Mouse (Mus musculus): ENCODE results near the gene Fam155a. TPM values are rescaled to one million over a fixed set of nuclear protein-coding genes. Genes with fewer than 3 reads are reported as not detected.
"Not testable (repeated sequence)": the region's sequence is repeated elsewhere in the genome, so short reads cannot be mapped to it uniquely, and the experiment has no call there.

Gene Fam155a
- polyA plus RNA-seq, 1 experiment from 2014 or later: 1.0 TPM

- 56% methylated on average over 2 of the region's 2 CpGs for WGBS
- no peak overlapping the region for H3K9ac ChIP-seq
- H3K9me3 ChIP-seq: no peaks in the 10 kb centered on the region
- no peaks in the 10 kb centered on the region for H3K27me3 ChIP-seq
- no peak overlapping the region for H3K27ac ChIP-seq
- H3K4me3 ChIP-seq: no peak overlapping the region
- no peaks in the 10 kb centered on the region for H3K36me3 ChIP-seq
- H3K4me2 ChIP-seq: no peak overlapping the region
- no peak for ATAC-seq (ENCODE audit: insufficient number of reproducible peaks, insufficient read depth, low FRiP score, low TSS enrichment, low read depth)
- no peaks in the 10 kb centered on the region for H3K4me1 ChIP-seq
Observed at GRCm38 (mm10) chr8:9393246-9393645, 377.7 kb downstream of the Fam155a start.

- H3K4me2 ChIP-seq, H3K4me1 ChIP-seq, H3K4me3 ChIP-seq, H3K27me3 ChIP-seq, H3K27ac ChIP-seq, H3K9ac ChIP-seq, H3K9me3 ChIP-seq, H3K36me3 ChIP-seq: not testable (repeated sequence)
- WGBS: 93% methylated on average over 2 of the region's 2 CpGs
- ATAC-seq (ENCODE audit: insufficient number of reproducible peaks, insufficient read depth, low FRiP score, low TSS enrichment, low read depth): peak; percentile 52
Observed at GRCm38 (mm10) chr8:9390229-9390628, 380.7 kb downstream of the Fam155a start.

GRCm38 (mm10) chr8:9369201-9369600 is 401.8 kb downstream of the Fam155a start:
- H3K36me3 ChIP-seq: no peaks in the 10 kb centered on the region
- H3K9me3 ChIP-seq: no peaks in the 10 kb centered on the region
- H3K9ac ChIP-seq: no peak overlapping the region
- no peak overlapping the region for H3K4me3 ChIP-seq
- ATAC-seq (ENCODE audit: insufficient number of reproducible peaks, insufficient read depth, low FRiP score, low TSS enrichment, low read depth): no peak
- H3K4me2 ChIP-seq: no peak overlapping the region
- H3K27ac ChIP-seq: no peak overlapping the region
- H3K4me1 ChIP-seq: no peaks in the 10 kb centered on the region
- H3K27me3 ChIP-seq: no peaks in the 10 kb centered on the region
- 85% methylated on average over 8 of the region's 8 CpGs for WGBS

- no peak overlapping the region for H3K27ac ChIP-seq
- ATAC-seq (ENCODE audit: insufficient number of reproducible peaks, insufficient read depth, low FRiP score, low TSS enrichment, low read depth): 0 out of 2 replicates have a peak, but pooled peaks have one; percentile 6
- H3K9ac ChIP-seq: no peak overlapping the region
- H3K4me1 ChIP-seq: no peaks in the 10 kb centered on the region
- no peaks in the 10 kb centered on the region for H3K27me3 ChIP-seq
- 61% methylated on average over 6 of the region's 6 CpGs for whole genome bisulfite sequencing
- H3K36me3 ChIP-seq: no peaks in the 10 kb centered on the region
- H3K4me2 ChIP-seq: no peak overlapping the region
- H3K4me3 ChIP-seq: no peak overlapping the region
- H3K9me3 ChIP-seq: no peaks in the 10 kb centered on the region
Observed at GRCm38 (mm10) chr8:9367721-9368120, 403.2 kb downstream of the Fam155a start.

GRCm38 (mm10) chr8:9365381-9365780 is 405.6 kb downstream of the Fam155a start:
- 83% methylated on average over 1 of the region's 1 CpGs for WGBS
- H3K36me3 ChIP-seq: no peaks in the 10 kb centered on the region
- no peaks in the 10 kb centered on the region for H3K9me3 ChIP-seq
- no peak overlapping the region for H3K9ac ChIP-seq
- no peak overlapping the region for H3K4me3 ChIP-seq
- no peak for ATAC-seq (ENCODE audit: insufficient number of reproducible peaks, insufficient read depth, low FRiP score, low TSS enrichment, low read depth)
- no peaks in the 10 kb centered on the region for H3K4me1 ChIP-seq
- no peak overlapping the region for H3K27ac ChIP-seq
- H3K4me2 ChIP-seq: no peak overlapping the region
- H3K27me3 ChIP-seq: no peaks in the 10 kb centered on the region

GRCm38 (mm10) chr8:9348523-9349135 is 422.3 kb downstream of the Fam155a start:
- Histone ChIP-seq H3K36me3 (no peaks in the 10 kb centered on the region), H3K4me1 (no peaks in the 10 kb centered on the region), H3K9me3 (no peaks in the 10 kb centered on the region), H3K4me3 (no peak overlapping the region), H3K27ac (no peak overlapping the region), H3K4me2 (no peak overlapping the region), H3K27me3 (no peaks in the 10 kb centered on the region), H3K9ac (no peak overlapping the region)
- 49% methylated on average over 7 of the region's 7 CpGs for WGBS
- no peak for ATAC-seq (ENCODE audit: insufficient number of reproducible peaks, insufficient read depth, low FRiP score, low TSS enrichment, low read depth)

- Histone ChIP-seq H3K9ac (no peak overlapping the region), H3K27ac (no peak overlapping the region), H3K4me1 (no peaks in the 10 kb centered on the region), H3K36me3 (no peaks in the 10 kb centered on the region), H3K4me3 (no peak overlapping the region), H3K4me2 (no peak overlapping the region), H3K9me3 (no peaks in the 10 kb centered on the region), H3K27me3 (no peaks in the 10 kb centered on the region)
- ATAC-seq (ENCODE audit: insufficient number of reproducible peaks, insufficient read depth, low FRiP score, low TSS enrichment, low read depth): no peak
- 80% methylated on average over 4 of the region's 4 CpGs for WGBS
Observed at GRCm38 (mm10) chr8:9347163-9347562, 423.8 kb downstream of the Fam155a start.

- H3K4me1 ChIP-seq: no peaks in the 10 kb centered on the region
- ATAC-seq (ENCODE audit: insufficient number of reproducible peaks, insufficient read depth, low FRiP score, low TSS enrichment, low read depth): no peak
- H3K9ac ChIP-seq: no peak overlapping the region
- no peak overlapping the region for H3K27ac ChIP-seq
- no peaks in the 10 kb centered on the region for H3K9me3 ChIP-seq
- WGBS: 70% methylated on average over 4 of the region's 4 CpGs
- no peaks in the 10 kb centered on the region for H3K27me3 ChIP-seq
- no peak overlapping the region for H3K4me2 ChIP-seq
- H3K36me3 ChIP-seq: no peaks in the 10 kb centered on the region
- H3K4me3 ChIP-seq: no peak overlapping the region
Observed at GRCm38 (mm10) chr8:9344136-9344535, 426.8 kb downstream of the Fam155a start.

- H3K9ac ChIP-seq: no peak overlapping the region
- no peak overlapping the region for H3K4me2 ChIP-seq
- ATAC-seq (ENCODE audit: insufficient number of reproducible peaks, insufficient read depth, low FRiP score, low TSS enrichment, low read depth): no peak
- H3K36me3 ChIP-seq: no peaks in the 10 kb centered on the region
- H3K27me3 ChIP-seq: no peaks in the 10 kb centered on the region
- no peaks in the 10 kb centered on the region for H3K9me3 ChIP-seq
- H3K27ac ChIP-seq: no peak overlapping the region
- no peaks in the 10 kb centered on the region for H3K4me1 ChIP-seq
- 82% methylated on average over 9 of the region's 9 CpGs for WGBS
- no peak overlapping the region for H3K4me3 ChIP-seq
Observed at GRCm38 (mm10) chr8:9342998-9343397, 428.0 kb downstream of the Fam155a start.

- Histone ChIP-seq H3K27me3 (no peaks in the 10 kb centered on the region), H3K4me1 (no peaks in the 10 kb centered on the region), H3K27ac (no peak overlapping the region), H3K4me3 (no peak overlapping the region), H3K4me2 (no peak overlapping the region), H3K36me3 (no peaks in the 10 kb centered on the region), H3K9ac (no peak overlapping the region), H3K9me3 (no peaks in the 10 kb centered on the region)
- no peak for ATAC-seq (ENCODE audit: insufficient number of reproducible peaks, insufficient read depth, low FRiP score, low TSS enrichment, low read depth)
- 85% methylated on average over 9 of the region's 9 CpGs for WGBS
Observed at GRCm38 (mm10) chr8:9342593-9342992, 428.4 kb downstream of the Fam155a start.

GRCm38 (mm10) chr8:9337905-9338304 is 433.1 kb downstream of the Fam155a start:
- H3K4me3 ChIP-seq: no peak overlapping the region
- no peak overlapping the region for H3K4me2 ChIP-seq
- ATAC-seq (ENCODE audit: insufficient number of reproducible peaks, insufficient read depth, low FRiP score, low TSS enrichment, low read depth): no peak
- no peaks in the 10 kb centered on the region; the same call in 1 of the 2 replicates for H3K4me1 ChIP-seq
- WGBS: 92% methylated on average over 8 of the region's 8 CpGs
- no peak overlapping the region for H3K27ac ChIP-seq
- no peaks in the 10 kb centered on the region for H3K27me3 ChIP-seq
- H3K36me3 ChIP-seq: no peaks in the 10 kb centered on the region
- H3K9ac ChIP-seq: no peak overlapping the region
- no peaks in the 10 kb centered on the region for H3K9me3 ChIP-seq

GRCm38 (mm10) chr8:9335933-9336303 is 435.0 kb downstream of the Fam155a start:
- no peak for ATAC-seq (ENCODE audit: insufficient number of reproducible peaks, insufficient read depth, low FRiP score, low TSS enrichment, low read depth)
- no peak overlapping the region for H3K9ac ChIP-seq
- no peak overlapping the region for H3K4me3 ChIP-seq
- H3K36me3 ChIP-seq: no peaks in the 10 kb centered on the region
- H3K4me2 ChIP-seq: no peak overlapping the region
- no peaks in the 10 kb centered on the region for H3K27me3 ChIP-seq
- 49% methylated on average over 6 of the region's 6 CpGs for WGBS
- H3K9me3 ChIP-seq: no peaks in the 10 kb centered on the region
- no peak overlapping the region for H3K27ac ChIP-seq
- H3K4me1 ChIP-seq: no peaks in the 10 kb centered on the region; the same call in 1 of the 2 replicates
